Mouse (Mus musculus) erythroblast, embryonic 14.5 days (primary cell): ENCODE measurements around the gene Ispd.

Source experiments
- GATA1 ChIP-seq: IDR thresholded peaks from 2 replicates; pipeline ENCODE4 v1.6.1; 2012; ENCODE audit warnings: low read length, inconsistent platforms, mixed read lengths
- TAL1 ChIP-seq: IDR thresholded peaks from 3 replicates; pipeline ENCODE4 v1.6.1; 2012; ENCODE audit warnings: low read length, inconsistent platforms, mixed read lengths

DNA sequence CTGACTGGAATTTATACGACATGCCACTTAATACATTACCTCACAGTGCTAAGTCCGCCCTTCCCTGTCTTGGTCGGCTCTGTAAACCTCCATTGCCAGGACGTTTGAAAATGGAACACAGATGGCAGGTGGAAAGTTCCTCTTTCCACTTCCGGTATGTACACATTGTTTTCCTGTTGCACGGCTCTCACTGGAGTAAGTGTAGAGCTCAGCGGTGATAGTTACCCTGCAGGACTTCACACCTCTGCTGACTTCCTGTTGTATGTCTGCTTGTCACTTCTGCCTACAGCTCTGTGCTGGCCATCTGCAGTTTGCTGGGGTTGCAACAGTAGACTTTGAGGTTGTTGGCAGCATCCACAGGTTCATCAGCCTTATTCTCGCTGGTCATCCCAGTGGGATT lies 58.1 kb downstream of the Ispd start:
- TF ChIP-seq GATA1 = no peak
- no peak for TF ChIP-seq TAL1
